Mouse (Mus musculus) CH12.LX (cell line): ENCODE data around the gene Olfr649. TPM values are rescaled to one million over a fixed set of nuclear protein-coding genes. Genes with fewer than 3 reads are reported as not detected.

Experiments used
- DNase-seq: peaks from one replicate; pipeline ENCODE4 v3.0.0-alpha.2; 2013; ENCODE audit errors: extremely low read depth
- H3K27ac ChIP-seq: 2 replicates; pipeline ENCODE4 v1.5.1; 2012; ENCODE audit warnings: low read depth, mild to moderate bottlenecking, control low read depth, moderate library complexity; ENCODE audit not compliant: insufficient read depth
- H3K27me3 ChIP-seq: replicated peaks from 2 replicates; pipeline ENCODE3; 2012; ENCODE audit warnings: inconsistent platforms
- H3K36me3 ChIP-seq, 2 experiments: replicated peaks in 1 of 2; 2 replicates each; pipeline versions ENCODE3 to v1.6.1; 2012; ENCODE audit warnings: inconsistent platforms in 1 of 2, low read length in 1 of 2, mild to moderate bottlenecking in 1 of 2, mixed read lengths in 1 of 2, moderate library complexity in 1 of 2; ENCODE audit not compliant: control insufficient read depth in 1 of 2, insufficient read depth in 1 of 2
- H3K4me1 ChIP-seq, 2 experiments: 2 replicates each; pipeline ENCODE4 v1.6.1; 2012; ENCODE audit warnings: inconsistent platforms in 1 of 2, moderate library complexity in 1 of 2; ENCODE audit not compliant: insufficient read depth in 2 of 2, control insufficient read depth in 1 of 2
- H3K4me2 ChIP-seq: 2 replicates; pipeline ENCODE4 v1.6.1; 2012; ENCODE audit warnings: low read depth, mild to moderate bottlenecking, control low read depth; ENCODE audit not compliant: poor library complexity, insufficient read depth, severe bottlenecking
- H3K4me3 ChIP-seq, 3 experiments: fragments of 150-350 bp in 1 of 3; sonication (generic) in 1 of 3; replicated peaks in 1 of 3; 2 replicates each; pipeline versions ENCODE3 to v1.5.1; 2011 to 2012; ENCODE audit warnings: low read depth in 2 of 3, low read length in 2 of 3, mild to moderate bottlenecking in 2 of 3, moderate library complexity in 2 of 3, control low read depth in 1 of 3, improper control_type of control experiment in 1 of 3, inconsistent platforms in 1 of 3, mixed read lengths in 1 of 3; ENCODE audit not compliant: poor library complexity in 1 of 3
- H3K79me2 ChIP-seq: replicated peaks from 2 replicates; pipeline ENCODE4 v1.6.1; 2012; ENCODE audit warnings: mild to moderate bottlenecking, moderate library complexity; ENCODE audit not compliant: control insufficient read depth, poor library complexity, insufficient read depth, severe bottlenecking; ENCODE audit errors: extremely low read depth
- H3K9ac ChIP-seq: 2 replicates; pipeline ENCODE4 v1.6.1; 2012; ENCODE audit warnings: low read depth, mild to moderate bottlenecking, control low read depth, moderate library complexity; ENCODE audit not compliant: insufficient read depth
- H3K9me3 ChIP-seq: replicated peaks from 2 replicates; pipeline ENCODE3; 2012; ENCODE audit warnings: low read length, inconsistent platforms, mixed read lengths
- CHD2 ChIP-seq: IDR thresholded peaks from 2 replicates; pipeline ENCODE4 v1.6.1; 2011; ENCODE audit warnings: low read length, improper control_type of control experiment
- CTCF ChIP-seq, 2 experiments: IDR thresholded peaks in 1 of 2; conservative IDR thresholded peaks in 1 of 2; 2 replicates each; pipeline ENCODE4 v1.5.1; 2011 to 2012; ENCODE audit warnings: low read depth in 2 of 2, low read length in 2 of 2, improper control_type of control experiment in 1 of 2, inconsistent platforms in 1 of 2, mild to moderate bottlenecking in 1 of 2, moderate library complexity in 1 of 2
- E2F4 ChIP-seq: IDR thresholded peaks from 2 replicates; pipeline ENCODE4 v1.6.1; 2011; ENCODE audit warnings: low read depth, low read length, improper control_type of control experiment; ENCODE audit not compliant: insufficient replicate concordance
- EP300 ChIP-seq: IDR thresholded peaks from 2 replicates; pipeline ENCODE4 v1.6.1; 2011; ENCODE audit warnings: low read length, improper control_type of control experiment
- ETS1 ChIP-seq: conservative IDR thresholded peaks from 2 replicates; pipeline ENCODE4 v1.6.1; 2012; ENCODE audit warnings: low read depth, mild to moderate bottlenecking, inconsistent platforms, low read length, improper control_type of control experiment, moderate library complexity
- GABPA ChIP-seq: IDR thresholded peaks from 2 replicates; pipeline ENCODE4 v1.6.1; 2012; ENCODE audit warnings: low read depth, low read length, improper control_type of control experiment, inconsistent platforms; ENCODE audit not compliant: insufficient replicate concordance
- HCFC1 ChIP-seq: IDR thresholded peaks from 2 replicates; pipeline ENCODE4 v1.6.1; 2012; ENCODE audit warnings: low read depth, mild to moderate bottlenecking, inconsistent platforms, low read length, improper control_type of control experiment
- MAFK ChIP-seq: IDR thresholded peaks from 2 replicates; pipeline ENCODE4 v1.6.1; 2011; ENCODE audit warnings: low read length, improper control_type of control experiment; ENCODE audit not compliant: insufficient replicate concordance
- MAZ ChIP-seq: IDR thresholded peaks from 2 replicates; pipeline ENCODE4 v1.6.1; 2012; ENCODE audit warnings: low read depth, mild to moderate bottlenecking, inconsistent platforms, low read length, improper control_type of control experiment, moderate library complexity
- MEF2A ChIP-seq: IDR thresholded peaks from 2 replicates; pipeline ENCODE4 v1.6.1; 2014; ENCODE audit warnings: low read depth, mild to moderate bottlenecking, inconsistent platforms, low read length, improper control_type of control experiment, borderline replicate concordance
- MYC ChIP-seq: IDR thresholded peaks from 2 replicates; pipeline ENCODE4 v1.6.1; 2011; ENCODE audit warnings: low read depth, mild to moderate bottlenecking, improper control_type of control experiment, low read length
- NELFE ChIP-seq: IDR thresholded peaks from 2 replicates; pipeline ENCODE4 v1.6.1; 2011; ENCODE audit warnings: low read depth, low read length, improper control_type of control experiment
- NRF1 ChIP-seq: IDR thresholded peaks from 2 replicates; pipeline ENCODE4 v1.6.1; 2014; ENCODE audit warnings: low read depth, mild to moderate bottlenecking, inconsistent platforms, low read length, improper control_type of control experiment, moderate library complexity
- POLR2AphosphoS2 ChIP-seq: IDR thresholded peaks from 2 replicates; pipeline ENCODE4 v1.6.1; 2011; ENCODE audit warnings: low read depth, low read length, improper control_type of control experiment
- RAD21 ChIP-seq: IDR thresholded peaks from 2 replicates; pipeline ENCODE4 v1.6.1; 2011; ENCODE audit warnings: low read depth, mild to moderate bottlenecking, low read length, improper control_type of control experiment, moderate library complexity
- SMC3 ChIP-seq: IDR thresholded peaks from 2 replicates; pipeline ENCODE4 v1.6.1; 2011; ENCODE audit warnings: low read depth, low read length, improper control_type of control experiment
- UBTF ChIP-seq: IDR thresholded peaks from 2 replicates; pipeline ENCODE4 v1.6.1; 2012; ENCODE audit warnings: low read depth, mild to moderate bottlenecking, inconsistent platforms, low read length, improper control_type of control experiment, moderate library complexity
- USF2 ChIP-seq: conservative IDR thresholded peaks from 2 replicates; pipeline ENCODE4 v1.6.1; 2011; ENCODE audit warnings: low read depth, low read length, improper control_type of control experiment
- ZC3H11A ChIP-seq: IDR thresholded peaks from 2 replicates; pipeline ENCODE4 v1.6.1; 2012; ENCODE audit warnings: low read depth, mild to moderate bottlenecking, inconsistent platforms, low read length, improper control_type of control experiment
- ZNF384 ChIP-seq: IDR thresholded peaks from 2 replicates; pipeline ENCODE4 v1.6.1; 2012; ENCODE audit warnings: low read depth, low read length, improper control_type of control experiment, inconsistent platforms
- dilution Hi-C: fragments of 300-500 bp; cut with MboI; formaldehyde crosslinking; loops from 2 replicates; pipeline ENCODE4 v1.14.3; 2020; ENCODE audit warnings: low sequenced_read_pairs; ENCODE audit not compliant: extremely low pct_unique_long_range_greater_than_20kb, extremely low pct_ligation_motif_present
- in situ Hi-C: fragments of 300-500 bp; cut with MboI; formaldehyde crosslinking; loops from 3 replicates; pipeline ENCODE4 v1.14.3; 2019; ENCODE audit warnings: low sequenced_read_pairs, low pct_ligation_motif_present, low pct_unique_long_range_greater_than_20kb, mixed read lengths
- polyA plus RNA-seq: library from polyadenylated mRNA; unstranded; fragments of >175 nt; gene quantifications from 2 replicates; pipeline ENCODE4 v1.2.1, GENCODE M21; 2012; ENCODE audit warnings: low read depth; ENCODE audit not compliant: insufficient read length
- total RNA-seq, 2 experiments: library from RNA; depleted of rRNA; stranded (reverse); fragments of 300-350 nt in 1 of 2; fragments of >200 nt in 1 of 2; gene quantifications; 2 replicates each; pipeline ENCODE4 v1.2.3; 2012 to 2014

Gene Olfr649
- total and polyA plus RNA-seq, 3 experiments, result not detected

DNA sequence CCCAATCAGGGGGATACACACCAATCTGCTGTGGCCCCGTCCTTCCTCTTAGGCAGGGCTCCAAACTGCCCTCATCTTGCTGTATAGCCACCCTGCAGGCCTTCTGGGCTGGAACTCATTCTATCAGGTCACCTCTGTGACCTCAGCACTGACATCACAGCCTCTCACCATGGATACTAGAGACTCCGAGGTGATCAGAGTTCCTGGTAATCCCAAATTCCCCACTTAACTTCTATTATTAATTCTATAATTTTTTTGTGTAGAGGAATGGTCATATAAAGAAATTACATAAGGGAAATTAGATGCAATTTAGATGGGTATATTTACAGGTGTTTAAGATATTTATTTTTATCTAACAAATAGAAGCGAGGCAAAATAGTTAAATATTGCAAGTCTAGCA, 52.6 kb downstream of the Olfr649 start, which contains the start of gene Ubqln3:
TSS of gene Ubqln3 (minus strand) at position 101 of the 400 bp plus-strand sequence.
- Histone ChIP-seq H3K4me1 (no peaks in the 10 kb centered on the region), H3K36me3 (no peaks in the 10 kb centered on the region), H3K9ac (no peak within 1 kb of the TSS), H3K79me2 (no peaks in the 10 kb centered on the region), H3K4me3 (no peak within 1 kb of the TSS), H3K4me2 (no peak within 1 kb of the TSS), H3K9me3 (no peaks in the 10 kb centered on the region), H3K27me3 (no peaks in the 10 kb centered on the region), H3K27ac (no peak within 1 kb of the TSS)
- dilution Hi-C loops (no loop called here), in situ Hi-C loops (no loop called here)
- DNase-seq, result no peak
- no peak for TF ChIP-seq SMC3
- TF ChIP-seq UBTF, result no peak
- no peak for TF ChIP-seq USF2
- TF ChIP-seq MAFK, result no peak
- no peak for TF ChIP-seq HCFC1
- no peak for TF ChIP-seq POLR2AphosphoS2
- no peak for TF ChIP-seq CHD2
- no peak for TF ChIP-seq NRF1
- TF ChIP-seq ETS1, result no peak
- no peak for TF ChIP-seq NELFE
- TF ChIP-seq CTCF (conservative IDR thresholded peaks at IDR 0.05 in 1 of 2, IDR thresholded peaks at IDR 0.05 in 1 of 2; ENCODE audit: low read depth in 2 of 2, low read length in 2 of 2), result no peak
- no peak for TF ChIP-seq ZNF384
- TF ChIP-seq GABPA, result no peak
- no peak for TF ChIP-seq EP300
- TF ChIP-seq RAD21, result no peak
- TF ChIP-seq MYC, result no peak
- no peak for TF ChIP-seq MAZ
- no peak for TF ChIP-seq E2F4
- TF ChIP-seq MEF2A, result no peak
- TF ChIP-seq ZC3H11A, result no peak

Other genes starting within 250 kb of the Olfr649 start
Only the 20 nearest of the 24 such genes appear.
- gene Olfr640, start 170.4 kb downstream of the Olfr649 start, total RNA-seq (2012; rRNA removed), result not detected in 2 replicates
- not detected in 2 replicates for gene Olfr640, start 170.4 kb downstream of the Olfr649 start, total RNA-seq (2014; rRNA removed)
- not detected in 2 replicates for gene Olfr640, start 170.4 kb downstream of the Olfr649 start, polyA plus RNA-seq
- not detected in 2 replicates for gene Olfr641, start 160.5 kb downstream of the Olfr649 start, total RNA-seq (2012; rRNA removed)
- gene Olfr641, start 160.5 kb downstream of the Olfr649 start, total RNA-seq (2014; rRNA removed), result not detected in 2 replicates
- not detected in 2 replicates for gene Olfr641, start 160.5 kb downstream of the Olfr649 start, polyA plus RNA-seq
- not detected in 2 replicates for gene Olfr642, start 143.3 kb downstream of the Olfr649 start, total RNA-seq (2012; rRNA removed)
- gene Olfr642, start 143.3 kb downstream of the Olfr649 start, total RNA-seq (2014; rRNA removed), result not detected in 2 replicates
- not detected in 2 replicates for gene Olfr642, start 143.3 kb downstream of the Olfr649 start, polyA plus RNA-seq
- gene 4930516K23Rik, start 134.5 kb downstream of the Olfr649 start, total RNA-seq (2012; rRNA removed), result not detected in 2 replicates
- gene 4930516K23Rik, start 134.5 kb downstream of the Olfr649 start, total RNA-seq (2014; rRNA removed), result not detected in 2 replicates
- 0.04 TPM in 1 of 2 replicates, not detected in the other for gene 4930516K23Rik, start 134.5 kb downstream of the Olfr649 start, polyA plus RNA-seq
- not detected in 2 replicates for gene Olfr644, start 124.1 kb downstream of the Olfr649 start, total RNA-seq (2012; rRNA removed)
- gene Olfr644, start 124.1 kb downstream of the Olfr649 start, total RNA-seq (2014; rRNA removed), result not detected in 2 replicates
- gene Olfr644, start 124.1 kb downstream of the Olfr649 start, polyA plus RNA-seq, result not detected in 2 replicates
- not detected in 2 replicates for gene Olfr645, start 110.5 kb downstream of the Olfr649 start, total RNA-seq (2012; rRNA removed)
- gene Olfr645, start 110.5 kb downstream of the Olfr649 start, total RNA-seq (2014; rRNA removed), result not detected in 2 replicates
- not detected in 2 replicates for gene Olfr645, start 110.5 kb downstream of the Olfr649 start, polyA plus RNA-seq
- gene Olfr646, start 91.1 kb downstream of the Olfr649 start, total RNA-seq (2012; rRNA removed), result not detected in 2 replicates
- gene Olfr646, start 91.1 kb downstream of the Olfr649 start, total RNA-seq (2014; rRNA removed), result not detected in 2 replicates
- gene Olfr646, start 91.1 kb downstream of the Olfr649 start, polyA plus RNA-seq, result not detected in 2 replicates
- gene Ubqln5, start 66.2 kb downstream of the Olfr649 start, total RNA-seq (2012; rRNA removed), result not detected in 2 replicates
- gene Ubqln5, start 66.2 kb downstream of the Olfr649 start, total RNA-seq (2014; rRNA removed), result not detected in 2 replicates
- not detected in 2 replicates for gene Ubqln5, start 66.2 kb downstream of the Olfr649 start, polyA plus RNA-seq
- gene Olfr643, start 58.6 kb downstream of the Olfr649 start, total RNA-seq (2012; rRNA removed), result not detected in 2 replicates
- not detected in 2 replicates for gene Olfr643, start 58.6 kb downstream of the Olfr649 start, total RNA-seq (2014; rRNA removed)
- gene Olfr643, start 58.6 kb downstream of the Olfr649 start, polyA plus RNA-seq, result not detected in 2 replicates
- not detected in 2 replicates for gene Ubqln3, start 52.7 kb downstream of the Olfr649 start, total RNA-seq (2012; rRNA removed)
- not detected in 2 replicates for gene Ubqln3, start 52.7 kb downstream of the Olfr649 start, total RNA-seq (2014; rRNA removed)
- not detected in 2 replicates for gene Ubqln3, start 52.7 kb downstream of the Olfr649 start, polyA plus RNA-seq
- gene Ubqlnl, start 45.4 kb downstream of the Olfr649 start, total RNA-seq (2012; rRNA removed), result not detected in 2 replicates
- gene Ubqlnl, start 45.4 kb downstream of the Olfr649 start, total RNA-seq (2014; rRNA removed), result not detected in 2 replicates
- not detected in 2 replicates for gene Ubqlnl, start 45.4 kb downstream of the Olfr649 start, polyA plus RNA-seq
- not detected in 2 replicates for gene Olfm5, start 31.2 kb downstream of the Olfr649 start, total RNA-seq (2012; rRNA removed)
- not detected in 2 replicates for gene Olfm5, start 31.2 kb downstream of the Olfr649 start, total RNA-seq (2014; rRNA removed)
- gene Olfm5, start 31.2 kb downstream of the Olfr649 start, polyA plus RNA-seq, result not detected in 2 replicates
- gene Olfr648, start 12.6 kb downstream of the Olfr649 start, total RNA-seq (2012; rRNA removed), result not detected in 2 replicates
- gene Olfr648, start 12.6 kb downstream of the Olfr649 start, total RNA-seq (2014; rRNA removed), result not detected in 2 replicates
- gene Olfr648, start 12.6 kb downstream of the Olfr649 start, polyA plus RNA-seq, result not detected in 2 replicates
- not detected in 2 replicates for gene Trim6, start 22.8 kb upstream of the Olfr649 start, total RNA-seq (2012; rRNA removed)
- gene Trim6, start 22.8 kb upstream of the Olfr649 start, total RNA-seq (2014; rRNA removed), result not detected in 2 replicates
- gene Trim6, start 22.8 kb upstream of the Olfr649 start, polyA plus RNA-seq, result 0.16 and 0.31 TPM in 2 replicates
- gene Trim34a, start 48.5 kb upstream of the Olfr649 start, total RNA-seq (2012; rRNA removed), result 3.8 and 4.5 TPM in 2 replicates
- gene Trim34a, start 48.5 kb upstream of the Olfr649 start, total RNA-seq (2014; rRNA removed), result 13.4 and 13.8 TPM in 2 replicates
- 7.0 and 7.5 TPM in 2 replicates for gene Trim34a, start 48.5 kb upstream of the Olfr649 start, polyA plus RNA-seq
- gene Trim5, start 92.1 kb upstream of the Olfr649 start, total RNA-seq (2012; rRNA removed), result 4.4 and 4.5 TPM in 2 replicates
- 6.5 and 7.0 TPM in 2 replicates for gene Trim5, start 92.1 kb upstream of the Olfr649 start, total RNA-seq (2014; rRNA removed)
- gene Trim5, start 92.1 kb upstream of the Olfr649 start, polyA plus RNA-seq, result 7.8 and 8.9 TPM in 2 replicates
- 11.3 and 14.6 TPM in 2 replicates for gene Trim12a, start 119.5 kb upstream of the Olfr649 start, total RNA-seq (2012; rRNA removed)
- gene Trim12a, start 119.5 kb upstream of the Olfr649 start, total RNA-seq (2014; rRNA removed), result 18.3 and 20.5 TPM in 2 replicates
- gene Trim12a, start 119.5 kb upstream of the Olfr649 start, polyA plus RNA-seq, result 33.4 and 36.6 TPM in 2 replicates
- gene Trim34b, start 133.5 kb upstream of the Olfr649 start, total RNA-seq (2012; rRNA removed), result not detected in 2 replicates
- 0.22 TPM in 1 of 2 replicates, not detected in the other for gene Trim34b, start 133.5 kb upstream of the Olfr649 start, total RNA-seq (2014; rRNA removed)
- gene Trim34b, start 133.5 kb upstream of the Olfr649 start, polyA plus RNA-seq, result not detected in 2 replicates
- 8.1 and 9.9 TPM in 2 replicates for gene Trim12c, start 157.4 kb upstream of the Olfr649 start, total RNA-seq (2012; rRNA removed)
- gene Trim12c, start 157.4 kb upstream of the Olfr649 start, total RNA-seq (2014; rRNA removed), result 17.7 and 19.1 TPM in 2 replicates
- gene Trim12c, start 157.4 kb upstream of the Olfr649 start, polyA plus RNA-seq, result 16.7 and 17.7 TPM in 2 replicates
- gene Trim30b, start 173.9 kb upstream of the Olfr649 start, total RNA-seq (2012; rRNA removed), result 0.97 and 1.1 TPM in 2 replicates
- 4.4 and 5.6 TPM in 2 replicates for gene Trim30b, start 173.9 kb upstream of the Olfr649 start, total RNA-seq (2014; rRNA removed)
- 4.6 and 5.3 TPM in 2 replicates for gene Trim30b, start 173.9 kb upstream of the Olfr649 start, polyA plus RNA-seq